Mouse (Mus musculus) liver, adult 2 months (tissue): ENCODE results near the gene Ece1. TPM values are rescaled to one million over a fixed set of nuclear protein-coding genes. Genes with fewer than 3 reads are reported as not detected.

Experiments
- DNase-seq: peaks from one replicate; pipeline ENCODE4 v3.0.0-alpha.2; 2011; ENCODE audit warnings: low read depth, low spot score; ENCODE audit errors: extremely low read depth
- H3K27ac ChIP-seq: fragments of 200-500 bp; replicated peaks from 2 replicates; pipeline ENCODE4 v1.5.1; 2012; ENCODE audit warnings: low read depth, mild to moderate bottlenecking, control low read depth, inconsistent platforms, low read length; ENCODE audit not compliant: insufficient read depth
- H3K27me3 ChIP-seq: fragments of 200-500 bp; 2 replicates; pipeline ENCODE4 v1.6.1; 2012; ENCODE audit warnings: mild to moderate bottlenecking, moderate library complexity, low read length, inconsistent platforms; ENCODE audit not compliant: control insufficient read depth, insufficient read depth
- H3K36me3 ChIP-seq: fragments of 200-500 bp; 2 replicates; pipeline ENCODE4 v1.6.1; 2012; ENCODE audit warnings: low read length, inconsistent platforms; ENCODE audit not compliant: control insufficient read depth, insufficient read depth
- H3K4me1 ChIP-seq: fragments of 200-500 bp; 2 replicates; pipeline ENCODE4 v1.6.1; 2011; ENCODE audit warnings: low read length; ENCODE audit not compliant: control insufficient read depth, insufficient read depth
- H3K4me3 ChIP-seq: fragments of 200-500 bp; 2 replicates; pipeline ENCODE4 v1.5.1; 2011; ENCODE audit warnings: low read depth, mild to moderate bottlenecking, control low read depth, low read length, moderate library complexity; ENCODE audit not compliant: insufficient read depth
- H3K79me2 ChIP-seq: fragments of 200-500 bp; 2 replicates; pipeline ENCODE4 v1.6.1; 2012; ENCODE audit warnings: inconsistent platforms, mild to moderate bottlenecking, low read length, moderate library complexity; ENCODE audit not compliant: control insufficient read depth, insufficient read depth
- H3K9ac ChIP-seq: fragments of 200-500 bp; 2 replicates; pipeline ENCODE4 v1.6.1; 2012; ENCODE audit warnings: low read depth, mild to moderate bottlenecking, control low read depth, inconsistent platforms, low read length
- CTCF ChIP-seq: fragments of 200-500 bp; IDR thresholded peaks from 2 replicates; pipeline ENCODE4 v1.5.1; 2011; ENCODE audit warnings: low read depth, low read length, control low read depth
- POLR2A ChIP-seq: fragments of 200-500 bp; IDR thresholded peaks from 2 replicates; pipeline ENCODE4 v1.6.1; 2011; ENCODE audit warnings: low read length, control low read depth; ENCODE audit not compliant: insufficient read depth; ENCODE audit errors: extremely low read depth
- WGBS: fragments of 180-500 bp; shearing (Covaris S2); methylation state at CpG from one replicate; pipeline ENCODE4 v1.1.7; 2018; 5-methylcytosine and 5-hydroxymethylcytosine counted together
- polyA plus RNA-seq: library from polyadenylated mRNA; depleted of rRNA; stranded (reverse); fragments of >200 nt; gene quantifications from 2 replicates; pipeline ENCODE4 v1.2.3, GENCODE M21; 2012
- total RNA-seq: library from RNA; depleted of rRNA; stranded (reverse); fragments of >200 nt; gene quantifications from 2 replicates; pipeline ENCODE4 v1.2.3, GENCODE M21; 2014

The Ece1 gene
- total and polyA plus RNA-seq, 2 experiments = 213 to 630 TPM

GRCm38 (mm10) chr4:137819487-137819886 is 42.5 kb upstream of the Ece1 start:
- no peak overlapping the region for H3K27ac ChIP-seq
- TF ChIP-seq POLR2A = no peak
- H3K4me3 ChIP-seq = no peak overlapping the region

GRCm38 (mm10) chr4:137820721-137821120 is 41.3 kb upstream of the Ece1 start:
- H3K27ac ChIP-seq = no peak overlapping the region
- H3K36me3 ChIP-seq = no peaks in the 10 kb centered on the region
- DNase-seq = peak; percentile 31
- H3K79me2 ChIP-seq = no peaks in the 10 kb centered on the region
- H3K4me1 ChIP-seq = peaks cover 2% of the 10 kb centered on the region; the same call in 1 of the 2 replicates
- H3K9ac ChIP-seq = no peak overlapping the region
- H3K4me3 ChIP-seq = no peak overlapping the region
- no peak for TF ChIP-seq CTCF
- TF ChIP-seq POLR2A = no peak
- 64% methylated on average over 3 of the region's 3 CpGs for WGBS
- no peaks in the 10 kb centered on the region for H3K27me3 ChIP-seq

More at GRCm38 (mm10) chr4:137819487-137819886, 42.5 kb upstream of the Ece1 start:
- no peaks in the 10 kb centered on the region for H3K79me2 ChIP-seq
- no peaks in the 10 kb centered on the region for H3K27me3 ChIP-seq
- H3K9ac ChIP-seq = no peak overlapping the region
- no peak for DNase-seq
- H3K4me1 ChIP-seq = peaks cover under 1% of the 10 kb centered on the region; the same call in 1 of the 2 replicates
- WGBS = 87% methylated on average over 2 of the region's 2 CpGs
- no peaks in the 10 kb centered on the region for H3K36me3 ChIP-seq

- no peak overlapping the region for H3K27ac ChIP-seq
- DNase-seq = peak; percentile 41
- H3K9ac ChIP-seq = no peak overlapping the region
- no peak overlapping the region for H3K4me3 ChIP-seq
- 93% methylated on average over 5 of the region's 5 CpGs for WGBS
- no peaks in the 10 kb centered on the region for H3K79me2 ChIP-seq
- H3K4me1 ChIP-seq = peaks cover 2% of the 10 kb centered on the region; the same call in 1 of the 2 replicates
- TF ChIP-seq CTCF (no peak), POLR2A (no peak)
- H3K27me3 ChIP-seq = no peaks in the 10 kb centered on the region
- no peaks in the 10 kb centered on the region for H3K36me3 ChIP-seq
Observed at GRCm38 (mm10) chr4:137822537-137822936, 39.5 kb upstream of the Ece1 start.

DNA sequence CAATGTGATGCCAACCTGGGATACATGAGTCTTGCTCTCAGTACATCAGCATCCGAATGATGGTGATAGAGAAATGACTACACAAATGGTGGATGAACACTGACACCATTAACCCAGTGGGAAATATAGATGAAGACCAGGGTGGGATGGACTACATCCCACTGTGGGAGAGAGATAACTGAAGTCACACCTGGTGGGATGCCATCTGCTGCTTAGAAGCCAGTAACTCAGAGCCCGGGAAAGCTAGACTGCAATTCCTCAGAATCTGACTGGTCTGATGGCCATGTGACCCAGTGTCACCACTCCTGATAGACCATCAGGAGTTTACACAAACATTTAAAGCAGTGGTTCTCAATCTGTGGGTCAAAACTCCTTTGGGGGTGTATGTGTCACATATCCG is 38.5 kb upstream of the Ece1 start:
- Histone ChIP-seq H3K27me3 (no peaks in the 10 kb centered on the region), H3K79me2 (no peaks in the 10 kb centered on the region), H3K4me3 (no peak overlapping the region), H3K36me3 (no peaks in the 10 kb centered on the region), H3K27ac (no peak overlapping the region), H3K4me1 (peaks cover 2% of the 10 kb centered on the region; the same call in 1 of the 2 replicates), H3K9ac (no peak overlapping the region)
- DNase-seq = no peak
- 94% methylated on average over 3 of the region's 3 CpGs for WGBS
- TF ChIP-seq CTCF = no peak
- no peak for TF ChIP-seq POLR2A

- TF ChIP-seq CTCF = no peak
- no peak for TF ChIP-seq POLR2A
- Histone ChIP-seq H3K4me1 (peaks cover 2% of the 10 kb centered on the region; the same call in 1 of the 2 replicates), H3K4me3 (no peak overlapping the region), H3K36me3 (no peaks in the 10 kb centered on the region), H3K79me2 (no peaks in the 10 kb centered on the region), H3K9ac (no peak overlapping the region), H3K27ac (0 out of 2 replicates have a peak overlapping the region, but pooled peaks have one; percentile 14), H3K27me3 (no peaks in the 10 kb centered on the region)
- DNase-seq = peak; percentile 83
- WGBS = 19% methylated on average over 2 of the region's 2 CpGs
Observed at GRCm38 (mm10) chr4:137824881-137825280, 37.2 kb upstream of the Ece1 start.

DNA sequence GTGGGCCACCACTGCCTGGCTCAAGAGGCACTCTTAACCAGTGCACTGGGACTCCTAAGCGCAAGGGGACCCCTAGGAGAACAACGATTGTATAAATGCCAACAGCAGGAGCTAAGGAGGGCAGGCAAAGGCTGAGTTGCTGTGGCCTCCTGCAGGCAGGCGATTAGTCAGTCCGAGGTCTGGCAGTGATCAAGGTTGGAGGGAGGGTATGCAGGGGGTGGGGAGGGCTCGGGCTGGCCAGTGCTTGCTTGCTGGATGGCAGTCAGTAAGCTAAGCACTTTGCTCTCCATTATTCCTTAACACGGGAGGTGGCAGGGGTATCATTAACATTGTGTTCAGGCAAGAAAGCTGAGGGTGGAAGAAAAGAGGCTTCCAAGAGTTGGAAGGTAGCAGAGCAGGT is 31.7 kb upstream of the Ece1 start:
- H3K4me1 ChIP-seq = no peaks in the 10 kb centered on the region
- H3K27me3 ChIP-seq = no peaks in the 10 kb centered on the region
- no peaks in the 10 kb centered on the region for H3K79me2 ChIP-seq
- H3K9ac ChIP-seq = no peak overlapping the region
- no peak for TF ChIP-seq POLR2A
- no peak for TF ChIP-seq CTCF
- H3K36me3 ChIP-seq = no peaks in the 10 kb centered on the region
- no peak overlapping the region for H3K27ac ChIP-seq
- 35% methylated on average over 6 of the region's 6 CpGs for WGBS
- no peak for DNase-seq
- no peak overlapping the region for H3K4me3 ChIP-seq
